Mouse (Mus musculus): ENCODE data around the gene Fam214a. TPM values are rescaled to one million over a fixed set of nuclear protein-coding genes. Genes with fewer than 3 reads are reported as not detected.

The Fam214a gene
- 4.8 and 6.4 TPM in 2 replicates for polyA plus RNA-seq (2015; fragmentation: Nextera tagmentation; extraction: Ambion mirVana)

- peak; percentile 92 for ATAC-seq
- Histone ChIP-seq H3K4me1 (ENCODE audit: insufficient read depth) (peaks cover 17% of the 10 kb centered on the region), H3K27me3 (ENCODE audit: insufficient read depth, low read length) (no peaks in the 10 kb centered on the region), H3K4me3 (ENCODE audit: low read depth, low read length) (peak within 1 kb of the TSS; percentile 81), H3K27ac (ENCODE audit: low read depth) (peak within 1 kb of the TSS; percentile 96), H3K9ac (replicated peaks) (peak within 1 kb of the TSS; percentile 89), H3K9me3 (ENCODE audit: low read length) (no peaks in the 10 kb centered on the region), H3K4me2 (ENCODE audit: low read depth, low read length) (peak within 1 kb of the TSS; percentile 90), H3K36me3 (replicated peaks; ENCODE audit: insufficient read depth, low read length) (no peaks in the 10 kb centered on the region; the same call in 1 of the 2 replicates)
- no peak for TF ChIP-seq CTCF (IDR thresholded peaks at IDR 0.05; ENCODE audit: low read depth)
- TF ChIP-seq EP300 (IDR thresholded peaks at IDR 0.05; ENCODE audit: low read depth) = no peak
- WGBS (ENCODE audit: insufficient replicate concordance) = under 1% methylated on average over 32 of the region's 59 CpGs
- DNase-seq = peak; percentile 87
Observed at GRCm38 (mm10) chr9:74952756-74953247, at the start of gene Fam214a. TSS of gene Fam214a (plus strand) at chr9:74952884.

- 0 out of 2 replicates have a peak overlapping the region, but pooled peaks have one; percentile 19 for H3K4me2 ChIP-seq (ENCODE audit: low read depth, low read length)
- ATAC-seq = no peak
- TF ChIP-seq CTCF (IDR thresholded peaks at IDR 0.05; ENCODE audit: low read depth) (peak; percentile 89), EP300 (IDR thresholded peaks at IDR 0.05; ENCODE audit: low read depth) (no peak)
- H3K36me3 ChIP-seq (replicated peaks; ENCODE audit: insufficient read depth, low read length) = no peaks in the 10 kb centered on the region
- no peaks in the 10 kb centered on the region for H3K4me1 ChIP-seq (ENCODE audit: insufficient read depth)
- no peak overlapping the region for H3K9ac ChIP-seq (replicated peaks)
- DNase-seq = peak; percentile 69
- H3K27ac ChIP-seq (ENCODE audit: low read depth) = no peak overlapping the region
- H3K4me3 ChIP-seq (ENCODE audit: low read depth, low read length) = no peak overlapping the region
- no peaks in the 10 kb centered on the region for H3K27me3 ChIP-seq (ENCODE audit: insufficient read depth, low read length)
- H3K9me3 ChIP-seq (ENCODE audit: low read length) = no peaks in the 10 kb centered on the region
- 6% methylated on average over 7 of the region's 7 CpGs for WGBS (ENCODE audit: insufficient replicate concordance)
Observed at GRCm38 (mm10) chr9:74904866-74905508, 47.7 kb upstream of the Fam214a start.

DNA sequence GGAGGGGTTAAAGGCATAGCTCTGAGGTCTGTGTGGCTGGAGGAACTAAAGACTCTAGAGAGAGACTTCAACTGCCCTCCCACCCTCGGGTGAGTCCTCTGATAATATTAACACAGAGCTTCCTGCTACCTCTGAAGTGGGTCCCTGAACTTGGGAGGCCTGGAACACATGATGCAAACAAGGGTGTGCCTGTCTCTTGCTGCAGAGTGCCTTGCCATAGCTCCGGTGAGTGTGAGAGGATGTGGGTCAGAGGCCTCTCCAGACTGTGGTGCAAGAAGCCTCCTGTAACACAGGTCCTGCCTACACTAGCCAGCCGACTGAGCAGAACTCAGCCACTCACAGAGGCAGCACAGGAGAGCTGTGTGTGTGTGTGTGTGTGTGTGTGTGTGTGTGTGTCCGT is 45.7 kb upstream of the Fam214a start:
- DNase-seq = peak; percentile 66
- Histone ChIP-seq H3K4me3 (ENCODE audit: low read depth, low read length) (no peak overlapping the region), H3K27me3 (ENCODE audit: insufficient read depth, low read length) (no peaks in the 10 kb centered on the region), H3K4me2 (ENCODE audit: low read depth, low read length) (no peak overlapping the region), H3K9ac (replicated peaks) (no peak overlapping the region), H3K36me3 (replicated peaks; ENCODE audit: insufficient read depth, low read length) (no peaks in the 10 kb centered on the region), H3K4me1 (ENCODE audit: insufficient read depth) (no peaks in the 10 kb centered on the region), H3K9me3 (ENCODE audit: low read length) (no peaks in the 10 kb centered on the region), H3K27ac (ENCODE audit: low read depth) (peak overlapping the region; percentile 44)
- TF ChIP-seq CTCF (IDR thresholded peaks at IDR 0.05; ENCODE audit: low read depth) (no peak), EP300 (IDR thresholded peaks at IDR 0.05; ENCODE audit: low read depth) (no peak)
- peak; percentile 95 for ATAC-seq
- 14% methylated on average over 4 of the region's 4 CpGs for WGBS (ENCODE audit: insufficient replicate concordance)

- no peak for ATAC-seq
Observed at GRCm38 (mm10) chr9:74909245-74909644, 43.4 kb upstream of the Fam214a start.

DNA sequence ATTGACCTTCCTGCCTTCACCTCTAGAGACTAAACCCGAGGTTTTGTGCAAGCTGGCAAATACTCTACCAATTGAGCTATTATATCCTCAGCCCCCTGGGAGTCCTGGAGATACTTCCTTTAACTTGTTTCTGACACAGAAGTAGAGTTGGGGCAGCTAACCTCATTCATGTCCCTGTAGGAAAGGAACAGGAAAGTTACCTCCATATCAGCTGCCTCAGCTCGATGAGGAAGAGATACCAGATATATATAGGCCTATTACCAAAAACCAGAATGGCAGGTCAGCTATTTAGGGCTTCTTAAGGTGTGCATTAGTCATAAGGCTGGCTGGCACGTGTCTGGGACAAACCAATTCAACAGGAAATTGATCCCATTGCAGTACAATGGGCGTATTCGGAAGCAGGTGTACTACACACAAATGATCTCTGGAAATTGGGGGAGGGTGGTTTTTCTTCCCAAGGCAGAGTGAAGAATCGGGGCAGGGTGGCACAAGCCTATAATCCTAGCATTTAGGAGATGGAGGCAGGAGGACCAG is 42.4 kb upstream of the Fam214a start:
- WGBS (ENCODE audit: insufficient replicate concordance) = 65% methylated on average over 6 of the region's 6 CpGs
- no peak for ATAC-seq
- H3K4me1 ChIP-seq (ENCODE audit: insufficient read depth) = no peaks in the 10 kb centered on the region

More at GRCm38 (mm10) chr9:74909245-74909644, 43.4 kb upstream of the Fam214a start:
- WGBS (ENCODE audit: insufficient replicate concordance) = 65% methylated on average over 15 of the region's 15 CpGs
- no peaks in the 10 kb centered on the region for H3K36me3 ChIP-seq (replicated peaks; ENCODE audit: insufficient read depth, low read length)
- no peak overlapping the region for H3K27ac ChIP-seq (ENCODE audit: low read depth)
- H3K4me1 ChIP-seq (ENCODE audit: insufficient read depth) = no peaks in the 10 kb centered on the region
- peak; percentile 25 for DNase-seq
- H3K9me3 ChIP-seq (ENCODE audit: low read length) = no peaks in the 10 kb centered on the region
- H3K27me3 ChIP-seq (ENCODE audit: insufficient read depth, low read length) = no peaks in the 10 kb centered on the region
- H3K4me3 ChIP-seq (ENCODE audit: low read depth, low read length) = no peak overlapping the region
- TF ChIP-seq EP300 (IDR thresholded peaks at IDR 0.05; ENCODE audit: low read depth) (no peak), CTCF (IDR thresholded peaks at IDR 0.05; ENCODE audit: low read depth) (no peak)
- no peak overlapping the region for H3K9ac ChIP-seq (replicated peaks)
- no peak overlapping the region for H3K4me2 ChIP-seq (ENCODE audit: low read depth, low read length)

GRCm38 (mm10) chr9:74911430-74911829 is 41.3 kb upstream of the Fam214a start:
- DNase-seq = no peak
- Histone ChIP-seq H3K4me2 (ENCODE audit: low read depth, low read length) (no peak overlapping the region), H3K9ac (replicated peaks) (no peak overlapping the region), H3K4me3 (ENCODE audit: low read depth, low read length) (no peak overlapping the region), H3K9me3 (ENCODE audit: low read length) (no peaks in the 10 kb centered on the region), H3K27ac (ENCODE audit: low read depth) (no peak overlapping the region), H3K4me1 (ENCODE audit: insufficient read depth) (no peaks in the 10 kb centered on the region), H3K36me3 (replicated peaks; ENCODE audit: insufficient read depth, low read length) (no peaks in the 10 kb centered on the region), H3K27me3 (ENCODE audit: insufficient read depth, low read length) (no peaks in the 10 kb centered on the region)
- no peak for ATAC-seq
- TF ChIP-seq CTCF (IDR thresholded peaks at IDR 0.05; ENCODE audit: low read depth) = no peak
- no peak for TF ChIP-seq EP300 (IDR thresholded peaks at IDR 0.05; ENCODE audit: low read depth)
- 86% methylated on average over 4 of the region's 4 CpGs for WGBS (ENCODE audit: insufficient replicate concordance)

More for the DNA sequence above, 42.4 kb upstream of the Fam214a start:
- TF ChIP-seq CTCF (IDR thresholded peaks at IDR 0.05; ENCODE audit: low read depth) = no peak
- TF ChIP-seq EP300 (IDR thresholded peaks at IDR 0.05; ENCODE audit: low read depth) = no peak
- Histone ChIP-seq H3K4me2 (ENCODE audit: low read depth, low read length) (no peak overlapping the region), H3K4me3 (ENCODE audit: low read depth, low read length) (no peak overlapping the region), H3K9me3 (ENCODE audit: low read length) (no peaks in the 10 kb centered on the region), H3K27ac (ENCODE audit: low read depth) (no peak overlapping the region), H3K27me3 (ENCODE audit: insufficient read depth, low read length) (no peaks in the 10 kb centered on the region), H3K9ac (replicated peaks) (no peak overlapping the region), H3K36me3 (replicated peaks; ENCODE audit: insufficient read depth, low read length) (no peaks in the 10 kb centered on the region)
- no peak for DNase-seq
